Mouse (Mus musculus) heart, adult 18-20 months (tissue): ENCODE results near the gene Cdc27. TPM values are rescaled to one million over a fixed set of nuclear protein-coding genes. Genes with fewer than 3 reads are reported as not detected.

ENCODE experiments used
- DNase-seq, 2 experiments: peaks; one replicate each; pipeline ENCODE4 v3.0.0; 2021 to 2022; ENCODE audit warnings: mixed read lengths in 1 of 2
- total RNA-seq, 2 experiments: library from RNA; stranded (reverse); gene quantifications; 2 replicates each; pipeline ENCODE4 v1.2.3; 2021

The Cdc27 gene
- total RNA-seq, 2 experiments from 2014 or later: 23.4 to 28.8 TPM

- no peak for DNase-seq
Measured at GRCm38 (mm10) chr11:104488292-104488691, 62.1 kb downstream of the Cdc27 start.

- DNase-seq: no peak
Measured at GRCm38 (mm10) chr11:104481971-104482370, 68.4 kb downstream of the Cdc27 start.

- no peak for DNase-seq
Measured at GRCm38 (mm10) chr11:104479505-104479904, 70.9 kb downstream of the Cdc27 start.

GRCm38 (mm10) chr11:104469371-104469835 is 81.0 kb downstream of the Cdc27 start:
- peak; percentile 95 for DNase-seq

- DNase-seq: peak; percentile 33 to 38
Measured at GRCm38 (mm10) chr11:104468751-104469268, 81.6 kb downstream of the Cdc27 start, which contains the start of gene Kansl1. TSS of gene Kansl1 (minus strand) at chr11:104468861.

GRCm38 (mm10) chr11:104467698-104468097 is 82.7 kb downstream of the Cdc27 start:
- DNase-seq: no peak

GRCm38 (mm10) chr11:104461551-104461950 is 88.9 kb downstream of the Cdc27 start:
- DNase-seq: peak; percentile 64 to 85

GRCm38 (mm10) chr11:104459671-104460070 is 90.7 kb downstream of the Cdc27 start:
- DNase-seq: no peak

- DNase-seq: no peak
Measured at GRCm38 (mm10) chr11:104458507-104458906, 91.9 kb downstream of the Cdc27 start.

Other genes starting within 250 kb of the Cdc27 start
- 10 to 100 TPM; 26.7 to 31.1 TPM for gene Kansl1, start 81.8 kb downstream of the Cdc27 start, total RNA-seq
- 100 to 1,000 TPM; 660 to 761 TPM for gene Myl4, start within 50 bp of the Cdc27 start, total RNA-seq
- 1 to 10 TPM; 3.6 to 4.5 TPM for gene Itgb3, start 57.4 kb upstream of the Cdc27 start, total RNA-seq
- under 1 TPM; 0.02 to 0.03 TPM for gene Gm11639, start 135.1 kb upstream of the Cdc27 start, total RNA-seq